In genomic region chr11:37678484-37679193, GRCm38 (mm10) we compare ENCODE assay signal across 19 mouse cellular contexts.
DNase-seq lines count a peak whose midpoint lies in the region; ATAC-seq and TF ChIP-seq lines count a peak whose summit lies in the region.
"Had no signal": no experiment of that assay in that cellular context is flagged by ENCODE, and none has a peak within 500 bp of the region (broad histone marks: within the 10 kb centered on the region; RNA-seq: fewer than 3 reads in every experiment).

No protein-coding gene starts in this region.

- no peak overlapping the region for H3K4me2 ChIP-seq in forebrain, embryonic 11.5 days (ENCODE audit: low read depth, low read length, severe bottlenecking)
- H3K4me2 ChIP-seq in hindbrain, embryonic 12.5 days (replicated peaks) = no peak overlapping the region
- no peak overlapping the region for H3K4me2 ChIP-seq in hindbrain, embryonic 16.5 days (ENCODE audit: low read length)
- no peak overlapping the region for H3K4me2 ChIP-seq in midbrain, embryonic 13.5 days (replicated peaks)
- H3K4me2 ChIP-seq: heart, embryonic 12.5 days; hindbrain, embryonic 13.5 days; intestine, embryonic 15.5 days had no signal

- TF ChIP-seq CTCF in brain, embryonic 14.5 days (IDR thresholded peaks at IDR 0.05; ENCODE audit: borderline replicate concordance, extremely low read depth, insufficient read depth, insufficient read length) = no peak

- no peak overlapping the region for H3K9ac ChIP-seq in forebrain, embryonic 11.5 days (ENCODE audit: low read length)
- H3K9ac ChIP-seq in hindbrain, embryonic 12.5 days = no peak overlapping the region
- H3K9ac ChIP-seq in hindbrain, embryonic 16.5 days (ENCODE audit: low read depth, low read length) = no peak overlapping the region
- H3K9ac ChIP-seq in midbrain, embryonic 13.5 days (replicated peaks) = no peak overlapping the region
- H3K9ac ChIP-seq: heart, embryonic 12.5 days; hindbrain, embryonic 13.5 days; intestine, embryonic 15.5 days had no signal

- WGBS in forebrain, embryonic 11.5 days = 14% methylated on average over 1 of the region's 1 CpGs
- WGBS in forebrain, embryonic 10.5 days = 53% methylated on average over 1 of the region's 1 CpGs
- WGBS in hindbrain, embryonic 12.5 days = 32% methylated on average over 1 of the region's 1 CpGs
- WGBS in hindbrain, embryonic 16.5 days = 26% methylated on average over 1 of the region's 1 CpGs
- 8% methylated on average over 1 of the region's 1 CpGs for WGBS in midbrain, embryonic 13.5 days

- no peak overlapping the region for H3K4me3 ChIP-seq in forebrain, embryonic 11.5 days (ENCODE audit: low read depth, low read length)
- H3K4me3 ChIP-seq in forebrain, embryonic 10.5 days = no peak overlapping the region
- H3K4me3 ChIP-seq in hindbrain, embryonic 12.5 days = no peak overlapping the region
- H3K4me3 ChIP-seq in hindbrain, embryonic 16.5 days (ENCODE audit: low read length) = no peak overlapping the region
- H3K4me3 ChIP-seq in midbrain, embryonic 13.5 days (replicated peaks) = no peak overlapping the region
- H3K4me3 ChIP-seq: heart, embryonic 12.5 days; hindbrain, embryonic 13.5 days; intestine, embryonic 15.5 days had no signal

- H3K4me1 ChIP-seq in forebrain, embryonic 11.5 days (replicated peaks; ENCODE audit: control insufficient read depth, insufficient read depth, low read length) = no peaks in the 10 kb centered on the region
- peaks cover 11% of the 10 kb centered on the region for H3K4me1 ChIP-seq in forebrain, embryonic 10.5 days
- no peaks in the 10 kb centered on the region for H3K4me1 ChIP-seq in hindbrain, embryonic 12.5 days
- no peaks in the 10 kb centered on the region for H3K4me1 ChIP-seq in hindbrain, embryonic 16.5 days (ENCODE audit: control insufficient read depth, insufficient read depth, low read depth, low read length)
- peaks cover 7% of the 10 kb centered on the region; the same call in 1 of the 2 replicates for H3K4me1 ChIP-seq in midbrain, embryonic 13.5 days (replicated peaks)
- H3K4me1 ChIP-seq: heart, embryonic 12.5 days; hindbrain, embryonic 13.5 days; intestine, embryonic 15.5 days had no signal

- ATAC-seq in forebrain, embryonic 11.5 days (replicated peaks; ENCODE audit: low FRiP score) = peak; percentile 75
- ATAC-seq in hindbrain, embryonic 12.5 days (ENCODE audit: low FRiP score) = peak; percentile 58
- no peak for ATAC-seq in hindbrain, embryonic 16.5 days
- ATAC-seq in midbrain, embryonic 13.5 days = peak; percentile 67; the same call in 1 of the 2 replicates
- no peak for ATAC-seq in erythroid progenitor cell, adult 5-6 weeks (replicated peaks; ENCODE audit: low FRiP score, poor library complexity, severe bottlenecking)
- ATAC-seq: activated CD4-positive, CD25-positive, alpha-beta regulatory T cell, adult 4 months; intestine, embryonic 15.5 days; Patski had no signal

- H3K36me3 ChIP-seq in forebrain, embryonic 11.5 days (ENCODE audit: control insufficient read depth, insufficient read depth, low read length) = no peaks in the 10 kb centered on the region
- no peaks in the 10 kb centered on the region for H3K36me3 ChIP-seq in forebrain, embryonic 10.5 days (replicated peaks)
- H3K36me3 ChIP-seq in hindbrain, embryonic 12.5 days = no peaks in the 10 kb centered on the region
- no peaks in the 10 kb centered on the region for H3K36me3 ChIP-seq in hindbrain, embryonic 16.5 days (ENCODE audit: control insufficient read depth, insufficient read depth, low read length)
- no peaks in the 10 kb centered on the region for H3K36me3 ChIP-seq in midbrain, embryonic 13.5 days
- H3K36me3 ChIP-seq: heart, embryonic 12.5 days; hindbrain, embryonic 13.5 days; intestine, embryonic 15.5 days had no signal

- H3K9me3 ChIP-seq in forebrain, embryonic 11.5 days (ENCODE audit: control insufficient read depth, low read length) = no peaks in the 10 kb centered on the region
- H3K9me3 ChIP-seq in forebrain, embryonic 10.5 days = no peaks in the 10 kb centered on the region
- H3K9me3 ChIP-seq in hindbrain, embryonic 12.5 days (replicated peaks) = no peaks in the 10 kb centered on the region
- no peaks in the 10 kb centered on the region for H3K9me3 ChIP-seq in hindbrain, embryonic 16.5 days (ENCODE audit: control insufficient read depth, low read length)
- H3K9me3 ChIP-seq in midbrain, embryonic 13.5 days = no peaks in the 10 kb centered on the region
- H3K9me3 ChIP-seq: heart, embryonic 12.5 days; hindbrain, embryonic 13.5 days; intestine, embryonic 15.5 days had no signal

- 0 out of 2 replicates have a peak overlapping the region, but pooled peaks have one; percentile 2 for H3K27ac ChIP-seq in forebrain, embryonic 11.5 days (ENCODE audit: low read depth, low read length)
- no peak overlapping the region for H3K27ac ChIP-seq in forebrain, embryonic 10.5 days
- no peak overlapping the region for H3K27ac ChIP-seq in hindbrain, embryonic 12.5 days
- no peak overlapping the region for H3K27ac ChIP-seq in hindbrain, embryonic 16.5 days (ENCODE audit: low read depth, low read length)
- peak overlapping the region; percentile 12; the same call in 1 of the 2 replicates for H3K27ac ChIP-seq in midbrain, embryonic 13.5 days
- H3K27ac ChIP-seq: hindbrain, embryonic 13.5 days; intestine, embryonic 15.5 days had no signal

- TF ChIP-seq POLR2A in brain, embryonic 14.5 days (IDR thresholded peaks at IDR 0.05; ENCODE audit: borderline replicate concordance, extremely low read depth, insufficient read depth, insufficient read length, poor library complexity, severe bottlenecking) = no peak

- no peak for DNase-seq in forebrain, embryonic 11.5 days (ENCODE audit: low spot score)
- DNase-seq in forebrain, embryonic 10.5 days (ENCODE audit: extremely low spot score, low spot score) = no peak
- peak; percentile 56 for DNase-seq in brain, embryonic 14.5 days (ENCODE audit: low read depth)
- DNase-seq in frontal cortex, postnatal 10 days (ENCODE audit: low spot score in 2 of 2) = no peak
- DNase-seq: adrenal gland, postnatal 14 days; cerebellum, adult 18-20 months; cerebellum, adult 9-11 months; cerebellum, postnatal 36 days; gastrocnemius, postnatal 10 days; kidney, adult 18-20 months had no signal

- no peaks in the 10 kb centered on the region for H3K27me3 ChIP-seq in forebrain, embryonic 11.5 days (ENCODE audit: control insufficient read depth, insufficient read depth, low read length)
- H3K27me3 ChIP-seq in forebrain, embryonic 10.5 days (ENCODE audit: poor library complexity, severe bottlenecking) = no peaks in the 10 kb centered on the region
- no peaks in the 10 kb centered on the region for H3K27me3 ChIP-seq in hindbrain, embryonic 12.5 days
- H3K27me3 ChIP-seq in hindbrain, embryonic 16.5 days (replicated peaks; ENCODE audit: control insufficient read depth, insufficient read depth, low read length) = no peaks in the 10 kb centered on the region
- no peaks in the 10 kb centered on the region for H3K27me3 ChIP-seq in midbrain, embryonic 13.5 days
- H3K27me3 ChIP-seq: heart, embryonic 12.5 days; hindbrain, embryonic 13.5 days; intestine, embryonic 15.5 days had no signal

Comparison
In these comparisons a context has a peak if more than half of its experiments do, and no peak if none do; other contexts are left out.
1. ATAC-seq: peak in forebrain, embryonic 11.5 days (single experiment), hindbrain, embryonic 12.5 days (single experiment) and midbrain, embryonic 13.5 days (single experiment); none in hindbrain, embryonic 16.5 days (single experiment) and erythroid progenitor cell, adult 5-6 weeks (single experiment).
2. H3K27ac ChIP-seq: peak in forebrain, embryonic 11.5 days (single experiment) and midbrain, embryonic 13.5 days (single experiment); none in forebrain, embryonic 10.5 days (single experiment), hindbrain, embryonic 12.5 days (single experiment) and hindbrain, embryonic 16.5 days (single experiment).